Mouse (Mus musculus) brown adipose tissue, adult 24 weeks (tissue): ENCODE measurements around the gene Kcnab3. TPM values are rescaled to one million over a fixed set of nuclear protein-coding genes. Genes with fewer than 3 reads are reported as not detected.

Experiments used
- H3K27ac ChIP-seq: fragments of 200-500 bp; replicated peaks from 2 replicates; pipeline ENCODE4 v1.5.1; 2012; ENCODE audit warnings: low read depth, mild to moderate bottlenecking, low read length
- H3K4me1 ChIP-seq: fragments of 200-500 bp; 2 replicates; pipeline ENCODE4 v1.6.1; 2012; ENCODE audit warnings: low read length, mixed read lengths; ENCODE audit not compliant: control insufficient read depth, insufficient read depth, insufficient read length
- H3K4me3 ChIP-seq: fragments of 200-500 bp; 2 replicates; pipeline ENCODE4 v1.5.1; 2012; ENCODE audit warnings: low read depth, mild to moderate bottlenecking, low read length, moderate library complexity; ENCODE audit not compliant: insufficient read depth
- polyA plus RNA-seq: library from polyadenylated mRNA; stranded (reverse); fragments of >200 nt; gene quantifications from 2 replicates; pipeline ENCODE4 v1.2.4, GENCODE M21; 2012; ENCODE audit not compliant: missing spikeins, insufficient read depth, insufficient read length

Kcnab3 gene
- polyA plus RNA-seq, 1 experiment: 1.2 TPM

DNA sequence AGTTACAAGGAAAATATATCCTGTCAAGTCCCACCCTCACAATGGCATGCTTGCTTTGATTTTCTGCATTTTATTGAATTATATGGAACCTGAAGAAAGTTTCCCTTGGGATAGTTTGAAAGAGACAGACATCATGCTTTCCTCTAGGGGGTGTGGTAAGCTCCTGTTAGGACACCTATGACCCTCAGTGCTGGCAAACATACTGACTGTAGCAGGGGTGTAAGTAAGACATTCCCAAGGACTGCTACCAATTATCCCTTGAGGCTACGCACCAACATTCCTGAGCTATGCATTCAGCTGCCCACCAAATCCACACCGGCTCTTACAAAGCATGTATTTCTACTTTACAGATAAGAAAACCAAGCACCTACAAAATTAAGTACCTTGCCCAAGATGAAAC lies 36.4 kb downstream of the Kcnab3 start:
- Histone ChIP-seq H3K4me3 (no peak overlapping the region), H3K4me1 (peaks cover 21% of the 10 kb centered on the region), H3K27ac (no peak overlapping the region)

- Histone ChIP-seq H3K4me1 (peaks cover 25% of the 10 kb centered on the region), H3K4me3 (peak overlapping the region; percentile 42), H3K27ac (peak overlapping the region; percentile 93)
Measured at GRCm38 (mm10) chr11:69364376-69364775, 38.3 kb downstream of the Kcnab3 start.

DNA sequence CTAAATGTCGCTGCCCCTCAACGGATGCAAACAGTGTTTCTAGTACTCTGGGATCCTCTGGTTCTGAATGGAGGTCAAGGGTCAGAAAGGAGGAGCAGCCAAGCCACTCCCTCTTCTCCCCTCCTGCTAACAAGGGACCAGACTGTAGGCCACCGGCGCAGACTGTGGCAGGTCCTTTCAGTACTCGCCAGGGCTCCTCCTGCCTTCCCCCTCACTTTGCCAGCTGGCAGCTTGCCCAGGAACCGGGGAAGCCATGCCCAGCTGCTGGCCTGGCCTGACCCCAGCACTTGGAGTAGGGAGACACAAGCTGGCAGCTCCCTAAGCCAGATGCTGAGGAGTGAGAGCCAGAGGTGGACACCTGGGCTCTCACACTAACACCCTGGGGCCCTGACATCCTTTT lies 38.9 kb downstream of the Kcnab3 start:
- H3K4me3 ChIP-seq: peak overlapping the region; percentile 42
- H3K27ac ChIP-seq: peak overlapping the region; percentile 93
- peaks cover 25% of the 10 kb centered on the region for H3K4me1 ChIP-seq

DNA sequence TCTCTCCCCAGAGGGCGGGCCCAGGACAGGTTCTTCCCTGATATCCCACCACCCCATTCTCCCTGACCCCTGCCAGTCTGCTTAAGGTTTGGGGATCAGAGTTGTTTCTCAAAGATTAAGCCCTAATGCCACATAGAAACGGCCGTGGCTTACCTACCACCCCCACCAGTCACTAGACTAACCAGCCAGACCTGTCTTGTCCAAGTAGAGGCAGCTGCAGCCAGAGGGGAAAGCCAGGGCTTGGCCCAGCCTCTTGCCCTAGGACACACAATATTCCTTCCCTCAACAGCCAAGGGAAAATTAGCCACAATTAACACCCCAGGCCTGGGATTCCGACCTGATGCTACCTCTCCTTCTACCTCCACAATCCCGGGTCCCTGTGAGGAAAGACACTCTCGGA lies 39.7 kb downstream of the Kcnab3 start:
- Histone ChIP-seq H3K4me3 (peak overlapping the region; percentile 45), H3K4me1 (peaks cover 25% of the 10 kb centered on the region), H3K27ac (peak overlapping the region; percentile 93)

- peak overlapping the region; percentile 93 for H3K27ac ChIP-seq
- H3K4me3 ChIP-seq: peak overlapping the region; percentile 45
- H3K4me1 ChIP-seq: peaks cover 25% of the 10 kb centered on the region
Measured at GRCm38 (mm10) chr11:69366157-69366854, 40.2 kb downstream of the Kcnab3 start.

DNA sequence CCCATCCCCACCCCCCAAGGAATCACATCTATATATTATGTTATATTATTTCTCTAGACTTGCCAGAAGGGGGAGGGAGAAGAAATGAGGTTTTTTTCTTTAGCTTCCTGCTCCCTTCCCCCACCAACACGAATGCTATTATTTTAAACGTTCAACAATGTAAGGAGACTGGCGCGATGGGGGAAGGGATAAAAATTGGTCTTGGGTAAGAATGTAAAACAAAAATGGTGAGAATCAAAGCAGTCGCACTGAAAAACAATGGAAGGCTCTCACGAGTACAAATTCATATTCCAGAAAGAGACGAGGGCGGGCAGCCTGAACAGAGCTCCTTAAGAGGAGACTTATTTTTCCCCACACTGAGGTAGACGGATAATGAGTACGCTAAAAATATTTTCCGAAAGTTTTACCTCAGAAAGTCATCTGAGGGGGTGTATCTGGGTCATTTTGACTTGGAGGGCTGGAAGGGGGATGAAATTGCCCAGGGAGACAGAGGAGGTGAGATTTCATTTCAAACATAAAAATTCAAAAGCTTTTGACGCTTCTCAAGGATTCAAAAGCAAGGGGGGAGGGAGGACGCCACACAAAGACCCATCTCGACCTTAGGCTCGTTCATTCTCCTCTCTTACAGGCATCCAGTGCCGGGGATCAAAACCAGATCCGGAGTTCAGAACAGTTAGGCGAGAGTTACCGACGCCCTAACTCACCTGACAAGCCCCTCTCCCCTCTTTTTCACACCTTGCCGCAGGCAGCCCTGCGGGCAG lies 41.0 kb downstream of the Kcnab3 start:
- Histone ChIP-seq H3K4me3 (peak overlapping the region; percentile 91), H3K27ac (peak overlapping the region; percentile 81), H3K4me1 (peaks cover 25% of the 10 kb centered on the region)

- H3K4me3 ChIP-seq: peak overlapping the region; percentile 91
- H3K27ac ChIP-seq: peak overlapping the region; percentile 81
- H3K4me1 ChIP-seq: peaks cover 25% of the 10 kb centered on the region
Measured at GRCm38 (mm10) chr11:69367616-69368355, 41.7 kb downstream of the Kcnab3 start.

DNA sequence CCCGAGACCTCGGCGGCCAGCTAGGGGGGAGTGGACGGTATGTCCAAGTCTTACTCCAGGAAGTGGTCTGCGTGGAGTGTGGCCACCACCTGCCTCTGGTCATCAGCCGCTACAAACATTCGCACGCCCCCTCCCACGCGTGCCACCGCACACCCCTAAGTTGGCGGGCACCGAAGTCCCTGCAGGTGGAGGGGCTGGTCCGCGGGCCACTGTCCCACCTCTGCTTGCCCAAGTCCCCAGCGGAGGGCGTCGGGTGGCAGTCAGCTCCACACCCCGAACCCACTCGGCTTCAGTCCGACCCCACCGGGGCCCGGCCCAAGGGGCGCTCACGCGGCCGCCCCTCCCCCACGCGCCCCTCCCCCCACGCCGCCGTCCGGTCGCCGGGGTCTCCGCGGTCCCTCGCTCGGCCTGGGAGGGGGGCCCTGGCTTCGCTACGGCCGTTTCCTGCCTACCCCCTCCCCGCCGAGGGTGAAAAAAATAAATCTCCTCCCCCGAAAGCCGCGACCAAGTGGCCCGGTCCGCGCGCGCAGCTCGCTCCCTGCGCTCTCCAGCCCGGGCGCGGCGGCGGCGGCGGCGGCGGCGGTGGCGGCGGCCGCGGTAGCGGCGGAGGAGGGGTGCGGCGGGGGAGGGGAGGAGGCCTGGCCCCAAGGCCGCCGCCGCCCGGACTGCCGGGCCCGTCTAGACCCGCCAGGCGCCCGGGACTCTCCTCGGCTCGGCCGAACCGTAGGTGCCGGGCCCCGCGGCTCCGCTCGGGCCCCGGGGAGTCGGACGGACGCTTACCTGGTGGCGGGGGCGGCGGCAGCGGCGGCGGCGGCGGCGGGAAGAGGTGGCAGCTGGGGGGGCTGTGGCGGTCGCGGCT lies 42.5 kb downstream of the Kcnab3 start:
- H3K4me3 ChIP-seq: peak overlapping the region; percentile 91
- H3K4me1 ChIP-seq: peaks cover 25% of the 10 kb centered on the region
- H3K27ac ChIP-seq: peak overlapping the region; percentile 76

- H3K4me3 ChIP-seq: peak within 1 kb of the TSS; percentile 91
- peak within 1 kb of the TSS; percentile 76 for H3K27ac ChIP-seq
- H3K4me1 ChIP-seq: peaks cover 21% of the 10 kb centered on the region
Measured at GRCm38 (mm10) chr11:69369215-69369989, 43.3 kb downstream of the Kcnab3 start, which contains the start of gene Chd3. Chd3 (minus strand) TSS chr11:69369406.

DNA sequence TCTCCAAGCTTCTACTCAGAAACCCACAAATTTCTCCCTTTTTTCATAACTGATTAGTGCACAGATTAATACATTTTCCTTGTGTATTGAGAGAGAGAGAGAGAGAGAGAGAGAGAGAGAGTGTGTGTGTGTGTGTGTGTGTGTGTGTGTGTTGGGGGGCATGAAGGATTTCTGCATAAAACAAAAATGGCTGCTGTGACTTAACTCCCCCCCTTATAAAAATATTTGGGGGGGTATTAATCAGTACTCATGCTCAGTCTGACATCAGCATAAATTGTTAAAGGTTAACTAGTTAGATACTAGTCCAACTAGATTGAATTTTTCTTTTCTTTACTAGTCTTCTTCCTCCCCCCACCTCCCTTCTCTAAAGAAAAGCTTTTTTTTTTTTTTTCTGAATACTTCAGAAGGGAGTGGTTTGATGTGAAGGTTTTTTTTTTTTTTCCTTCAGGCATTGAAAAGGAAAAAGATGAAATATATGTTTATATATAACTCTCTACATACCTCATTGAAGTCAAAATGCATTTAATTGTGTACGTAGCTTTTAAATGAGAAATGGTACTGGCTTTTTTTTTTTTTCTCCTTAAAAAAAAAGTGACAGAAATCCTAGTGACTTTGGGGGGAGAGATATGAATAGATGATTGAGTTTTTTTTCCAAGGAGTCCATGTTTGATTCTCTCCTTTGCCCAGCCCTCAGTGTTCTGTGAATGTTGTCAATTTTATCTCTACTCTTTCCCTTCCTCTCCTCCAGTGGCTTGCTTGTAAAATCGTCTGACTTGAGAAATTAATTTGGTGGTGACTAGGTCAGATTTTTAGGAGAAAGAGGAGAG lies 44.1 kb downstream of the Kcnab3 start:
- Histone ChIP-seq H3K4me1 (peaks cover 15% of the 10 kb centered on the region), H3K4me3 (no peak overlapping the region), H3K27ac (0 out of 2 replicates have a peak overlapping the region, but pooled peaks have one; percentile 8)

GRCm38 (mm10) chr11:69370817-69371215 lies 44.8 kb downstream of the Kcnab3 start:
- Histone ChIP-seq H3K27ac (0 out of 2 replicates have a peak overlapping the region, but pooled peaks have one; percentile 8), H3K4me3 (no peak overlapping the region), H3K4me1 (peaks cover 9% of the 10 kb centered on the region)

DNA sequence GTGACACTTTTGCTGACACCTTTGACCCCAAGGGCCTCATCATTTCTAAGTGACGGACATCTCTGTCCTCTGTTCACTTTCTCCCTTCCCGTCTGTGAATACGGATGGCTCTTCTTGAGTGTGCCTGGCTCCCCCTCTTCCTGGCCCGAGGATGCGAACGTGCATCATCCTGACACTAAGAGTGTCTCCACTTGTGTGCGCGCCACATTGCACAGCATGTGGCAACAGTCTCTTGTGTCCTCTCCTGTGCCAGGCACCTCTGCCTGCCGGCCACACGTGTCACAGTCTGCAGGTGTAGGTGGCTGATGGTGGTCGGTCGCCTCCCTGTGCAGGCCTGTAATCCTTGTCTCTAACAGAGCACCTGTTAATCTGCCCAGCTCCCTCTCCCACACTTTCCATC lies 45.5 kb downstream of the Kcnab3 start:
- no peak overlapping the region for H3K27ac ChIP-seq
- H3K4me3 ChIP-seq: no peak overlapping the region
- peaks cover 6% of the 10 kb centered on the region; the same call in 1 of the 2 replicates for H3K4me1 ChIP-seq

- Histone ChIP-seq H3K27ac (no peak overlapping the region), H3K4me3 (no peak overlapping the region), H3K4me1 (peaks cover 6% of the 10 kb centered on the region; the same call in 1 of the 2 replicates)
Measured at GRCm38 (mm10) chr11:69372056-69372779, 46.2 kb downstream of the Kcnab3 start.
